ENCODE assay signal across 9 mouse cellular contexts in the genomic region with DNA sequence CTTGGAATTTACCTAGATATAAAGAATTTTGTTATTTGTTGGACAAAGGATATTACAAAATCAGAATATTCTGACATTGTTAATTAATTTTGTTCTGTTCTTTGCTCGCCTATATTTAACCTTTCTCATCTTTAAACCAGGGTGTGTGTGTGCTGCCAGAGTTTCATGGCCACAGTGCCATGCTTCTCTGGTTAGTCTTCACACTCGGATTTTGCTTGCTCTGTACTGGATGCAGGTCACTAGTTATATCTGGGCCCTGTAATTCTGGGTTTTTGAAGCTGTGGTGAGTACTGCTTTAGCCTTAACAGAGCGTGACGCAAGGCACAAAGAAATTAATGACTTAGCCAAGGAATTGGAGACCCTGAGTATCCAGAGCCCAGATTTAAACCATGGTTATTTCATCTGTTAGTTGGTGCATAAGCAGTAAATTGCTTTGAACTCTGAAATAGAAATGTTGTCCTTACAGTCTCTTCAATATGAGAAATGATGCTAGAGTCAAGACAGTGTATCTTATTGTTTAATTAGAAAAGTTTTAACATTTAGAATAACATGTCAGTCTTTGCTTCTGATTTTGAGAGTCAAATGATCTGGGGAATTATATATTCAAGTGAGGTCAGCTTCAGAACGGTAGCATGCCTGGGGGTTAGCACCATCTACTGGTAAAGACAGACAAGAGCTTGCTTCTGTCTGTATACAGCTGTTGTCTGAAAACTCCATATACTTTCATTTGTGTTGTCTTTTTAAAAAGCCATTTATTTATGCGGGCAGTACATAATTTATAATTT. TPM values are rescaled to one million over a fixed set of nuclear protein-coding genes. Genes with fewer than 3 reads are reported as not detected.
DNase-seq lines count a peak whose midpoint lies in the region; ATAC-seq and TF ChIP-seq lines count a peak whose summit lies in the region.
"Had no signal": no experiment of that assay in that cellular context is flagged by ENCODE, and none has a peak within 500 bp of the region (broad histone marks: within the 10 kb centered on the region; RNA-seq: fewer than 3 reads in every experiment).

No protein-coding gene starts in this region.

- 48% methylated on average over 6 of the region's 6 CpGs for WGBS in kidney, embryonic 14.5 days
- WGBS in midbrain, embryonic 15.5 days = 29% methylated on average over 6 of the region's 6 CpGs

- TF ChIP-seq CTCF in gastrocnemius, adult 2 months (IDR thresholded peaks at IDR 0.05) = peak; percentile 91

- peak overlapping the region; percentile 82 for H3K27ac ChIP-seq in gastrocnemius, adult 2 months
- H3K27ac ChIP-seq in kidney, embryonic 14.5 days (ENCODE audit: low read depth, low read length) = no peak overlapping the region
- no peak overlapping the region for H3K27ac ChIP-seq in midbrain, embryonic 15.5 days
- H3K27ac ChIP-seq: neural tube, embryonic 12.5 days had no signal

- DNase-seq in gastrocnemius, adult 2 months = no peak
- no peak for DNase-seq in gastrocnemius, postnatal 10 days
- DNase-seq in thymus, postnatal 0 days (ENCODE audit: low spot score) = peak; percentile 31
- DNase-seq in thymus, adult 18-20 months = no peak
- DNase-seq in embryo, embryonic 10 days (ENCODE audit: low spot score) = peak; percentile 74
- DNase-seq in gastrocnemius, postnatal 36 days = no peak

- H3K9ac ChIP-seq in kidney, embryonic 14.5 days (ENCODE audit: low read depth, low read length) = no peak overlapping the region
- H3K9ac ChIP-seq in midbrain, embryonic 15.5 days = no peak overlapping the region
- H3K9ac ChIP-seq: neural tube, embryonic 12.5 days had no signal

- H3K4me1 ChIP-seq in kidney, embryonic 14.5 days (ENCODE audit: control insufficient read depth, insufficient read depth, low read length) = no peaks in the 10 kb centered on the region
- 0 out of 2 replicates have a peak, but pooled peaks cover 3% of the 10 kb centered on the region for H3K4me1 ChIP-seq in midbrain, embryonic 15.5 days
- H3K4me1 ChIP-seq: neural tube, embryonic 12.5 days had no signal

- H3K4me3 ChIP-seq in gastrocnemius, adult 2 months = no peak overlapping the region
- no peak overlapping the region for H3K4me3 ChIP-seq in kidney, embryonic 14.5 days (ENCODE audit: low read length)
- no peak overlapping the region for H3K4me3 ChIP-seq in midbrain, embryonic 15.5 days
- H3K4me3 ChIP-seq: neural tube, embryonic 12.5 days had no signal

- intact Hi-C loops in gastrocnemius, adult 2 months (cut with DNase I) = loop anchor here (1.0 kb wide), 1 partner anchor 66 kb away; a partner anchor contains a TSS
- intact Hi-C loops in gastrocnemius, postnatal 36 days (cut with DNase I) = loop anchor here (1.0 to 5.0 kb wide), 2 partner anchors 63 to 107 kb away; no protein-coding TSS in a partner anchor

- H3K4me2 ChIP-seq in kidney, embryonic 14.5 days (replicated peaks; ENCODE audit: low read depth, low read length) = no peak overlapping the region
- H3K4me2 ChIP-seq in midbrain, embryonic 15.5 days = no peak overlapping the region
- H3K4me2 ChIP-seq: neural tube, embryonic 12.5 days had no signal

- H3K9me3 ChIP-seq in kidney, embryonic 14.5 days (ENCODE audit: control insufficient read depth, low read length) = no peaks in the 10 kb centered on the region
- H3K9me3 ChIP-seq in midbrain, embryonic 15.5 days = no peaks in the 10 kb centered on the region
- H3K9me3 ChIP-seq: neural tube, embryonic 12.5 days had no signal

- 0 out of 2 replicates have a peak, but pooled peaks have one; percentile 60 for ATAC-seq in kidney, embryonic 14.5 days (ENCODE audit: low FRiP score, low TSS enrichment)
- ATAC-seq in midbrain, embryonic 15.5 days (replicated peaks) = peak; percentile 84; the same call in 1 of the 2 replicates

- no peaks in the 10 kb centered on the region for H3K36me3 ChIP-seq in kidney, embryonic 14.5 days (ENCODE audit: control insufficient read depth, insufficient read depth, low read length)
- H3K36me3 ChIP-seq in midbrain, embryonic 15.5 days (replicated peaks) = no peaks in the 10 kb centered on the region
- H3K36me3 ChIP-seq: neural tube, embryonic 12.5 days had no signal

- no peaks in the 10 kb centered on the region for H3K27me3 ChIP-seq in kidney, embryonic 14.5 days (ENCODE audit: control insufficient read depth, insufficient read depth, low read length)
- H3K27me3 ChIP-seq in midbrain, embryonic 15.5 days (replicated peaks) = no peaks in the 10 kb centered on the region
- H3K27me3 ChIP-seq: neural tube, embryonic 12.5 days had no signal

RNA-seq across cellular contexts. Expression of a gene that starts 19.2 kb away (rescaled TPM):
- 10 to 100 TPM; 58.6 to 69.6 TPM for total RNA-seq in gastrocnemius, adult 2 months (2021)
- 10 to 100 TPM; 53.6 to 56.6 TPM for total RNA-seq in gastrocnemius, postnatal 10 days (2021)
- polyA plus RNA-seq in thymus, postnatal 0 days (2015; fragmentation: Nextera tagmentation; extraction: Ambion mirVana) = 6.9 TPM in 2 replicates
- polyA plus RNA-seq in kidney, embryonic 14.5 days (2014; fragmentation: Nextera tagmentation; extraction: Ambion mirVana) = 4.8 and 6.2 TPM in 2 replicates
- polyA plus RNA-seq in midbrain, embryonic 15.5 days (2015; fragmentation: Nextera tagmentation; extraction: Ambion mirVana) = 7.4 and 7.7 TPM in 2 replicates
- 10 to 100 TPM; 44.3 to 47.5 TPM for total RNA-seq in gastrocnemius, postnatal 36 days (2021)

Comparison
In these comparisons a context has a peak if more than half of its experiments do, and no peak if none do; other contexts are left out.
1. DNase-seq: peak in thymus, postnatal 0 days (single experiment) and embryo, embryonic 10 days (single experiment); none in gastrocnemius, adult 2 months (single experiment), gastrocnemius, postnatal 10 days (single experiment), thymus, adult 18-20 months (0 of 2) and gastrocnemius, postnatal 36 days (0 of 2).